Mouse (Mus musculus) liver, embryonic 18 days (tissue): ENCODE results near the gene Tmem205. TPM values are rescaled to one million over a fixed set of nuclear protein-coding genes. Genes with fewer than 3 reads are reported as not detected.

Experiments
- polyA plus RNA-seq: library from polyadenylated mRNA; depleted of rRNA; stranded (reverse); fragments of >200 nt; gene quantifications from 2 replicates; pipeline ENCODE4 v1.2.3, GENCODE M21; 2012; rRNA removed

Tmem205 gene
- polyA plus RNA-seq, result 183 and 222 TPM in 2 replicates

GRCm38 (mm10) chr9:21927208-21927753 lies at the start of gene Tmem205, which contains the start of gene Ccdc159:
Gene Tmem205 (minus strand): TSS chr9:21927556.
Gene Ccdc159 (plus strand): TSS chr9:21927471.

DNA sequence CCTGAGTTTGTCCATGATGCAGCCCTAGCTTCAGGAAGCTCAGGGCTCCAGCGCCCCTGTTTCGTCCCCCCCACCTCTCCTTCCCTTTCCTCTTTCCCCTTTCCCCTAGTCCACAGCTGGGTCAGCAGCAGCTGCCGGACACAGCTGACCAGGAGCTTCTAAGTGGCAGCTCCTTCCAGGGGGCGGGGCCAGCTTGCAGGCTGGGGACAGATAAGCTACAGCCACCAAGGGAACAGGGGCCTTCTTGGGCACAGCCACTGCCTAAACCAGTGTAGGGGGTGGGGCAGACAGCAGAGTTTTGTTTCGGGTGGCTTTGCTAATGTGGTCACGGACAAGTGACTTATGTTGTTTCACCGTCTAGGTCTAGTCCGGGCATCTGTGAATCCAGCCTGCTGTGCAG lies 36.1 kb upstream of the Tmem205 start, which contains the start of gene Epor:
Gene Epor (minus strand): TSS at position 90 of the 400 bp plus-strand sequence.

DNA sequence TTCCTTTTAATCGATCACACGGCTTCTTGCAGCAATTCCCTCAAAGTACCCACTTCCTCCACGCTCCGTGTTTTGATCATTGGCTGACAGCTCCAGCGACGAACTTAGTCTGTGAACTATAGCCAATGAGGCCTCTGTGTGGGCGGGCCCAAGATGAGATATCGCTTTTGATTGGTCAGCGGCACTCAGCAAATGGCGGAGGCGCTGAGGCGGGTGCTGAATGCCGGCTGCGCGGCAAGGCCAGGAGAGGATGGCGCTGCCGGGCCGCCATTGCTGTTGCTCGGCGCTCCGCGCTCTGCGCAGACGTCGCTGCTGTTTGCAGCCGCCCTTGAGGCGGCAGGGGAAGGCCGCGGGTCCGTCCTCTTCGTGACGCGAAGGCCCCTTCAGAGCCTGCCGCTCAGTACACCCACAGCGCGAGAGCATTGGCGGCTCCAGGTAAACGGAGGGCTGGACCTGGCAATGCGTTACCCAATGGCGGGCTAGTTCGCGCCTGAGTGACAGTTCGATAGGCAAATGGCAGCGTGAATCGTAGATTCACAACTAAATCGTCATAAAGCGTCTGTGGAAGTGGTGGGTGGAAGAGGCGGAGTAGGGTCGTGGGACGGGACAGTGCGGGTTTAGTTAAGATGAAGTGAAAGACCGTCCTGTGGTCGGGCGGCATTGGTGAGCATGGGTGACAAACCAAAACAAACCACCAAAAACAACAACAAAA lies 28.4 kb upstream of the Tmem205 start, which contains the start of gene Swsap1:
Gene Swsap1 (plus strand): TSS at position 186 of the 712 bp plus-strand sequence.

DNA sequence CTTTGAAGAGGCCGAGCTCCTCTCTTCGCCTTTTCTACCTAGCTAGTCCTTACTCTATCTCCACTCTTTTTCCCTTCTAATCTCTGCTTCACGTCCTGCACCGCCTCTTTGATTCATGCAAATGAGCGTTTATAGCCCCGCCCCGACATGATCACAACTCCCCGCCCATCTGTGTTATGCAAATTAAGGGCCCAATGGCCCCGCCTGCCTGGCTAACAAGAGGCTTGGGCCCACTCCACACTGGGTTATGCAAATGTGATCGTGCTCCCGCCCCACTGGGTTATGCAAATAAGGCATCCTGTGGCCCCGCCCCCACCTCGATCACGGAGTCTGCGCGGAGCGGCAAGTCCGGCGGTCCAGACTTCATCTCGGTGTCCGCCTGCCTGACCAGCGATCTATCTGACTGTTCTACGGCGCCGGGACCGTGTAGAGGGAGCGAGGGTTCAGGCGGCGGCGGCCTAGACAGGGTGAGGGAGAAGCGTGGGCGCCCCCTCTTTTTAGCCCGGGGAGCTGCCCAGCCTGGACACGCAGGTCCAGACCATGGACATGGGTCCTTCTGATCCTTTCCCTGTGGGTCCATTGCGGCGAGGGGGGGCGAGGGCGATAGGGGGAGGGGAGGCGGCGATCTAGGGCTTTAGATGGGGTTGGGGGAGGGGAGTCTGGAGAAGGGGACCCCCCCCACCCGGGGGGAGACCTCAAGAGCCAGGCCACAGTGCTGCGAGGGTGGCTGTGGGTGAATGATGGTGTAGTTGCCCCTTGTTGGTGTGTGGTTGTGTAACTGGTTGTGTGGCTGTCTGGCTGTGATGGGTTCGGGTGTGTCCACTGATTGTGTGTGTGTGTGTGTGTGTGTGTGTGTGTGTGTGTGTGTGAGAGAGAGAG lies 9.6 kb upstream of the Tmem205 start, which contains the start of gene Plppr2:
Gene Plppr2 (plus strand): TSS at position 342 of the 879 bp plus-strand sequence.

DNA sequence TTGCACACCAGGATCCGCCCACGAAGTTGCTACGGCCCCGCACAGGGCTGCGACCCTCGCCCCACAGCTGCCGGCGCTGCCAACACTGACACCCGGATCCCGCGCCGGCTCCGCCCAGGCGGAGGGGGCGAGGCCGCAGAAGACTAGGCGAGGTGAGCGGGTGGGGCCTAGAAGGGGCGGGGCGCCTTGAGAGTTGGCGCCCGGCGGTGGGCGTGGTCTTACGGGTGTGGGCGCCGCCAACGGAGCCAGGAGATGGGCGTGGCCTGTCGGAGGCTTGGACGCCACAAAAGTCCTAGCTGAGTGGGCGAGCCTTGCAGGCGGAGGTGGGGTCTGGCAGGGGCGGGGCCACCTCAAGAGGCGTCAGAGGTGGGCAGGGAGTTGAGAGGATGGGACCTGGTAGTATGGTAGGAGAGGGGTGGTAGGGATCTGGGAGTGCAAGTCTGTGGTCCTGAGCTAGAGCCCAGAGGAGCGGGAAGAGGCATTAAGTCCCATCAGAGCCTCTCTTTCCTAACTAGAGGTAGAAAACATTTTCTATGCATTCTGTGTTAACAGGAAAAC lies 9.2 kb downstream of the Tmem205 start, which contains the start of gene Rab3d:
Gene Rab3d (minus strand): TSS at position 158 of the 558 bp plus-strand sequence.

Other genes starting within 250 kb of the Tmem205 start
- gene Ldlr, start 204.1 kb downstream of the Tmem205 start, polyA plus RNA-seq, result 23.3 and 25.4 TPM in 2 replicates
- gene Spc24, start 167.3 kb downstream of the Tmem205 start, polyA plus RNA-seq, result 25.7 and 26.4 TPM in 2 replicates
- 8.2 and 9.7 TPM in 2 replicates for gene Kank2, start 128.8 kb downstream of the Tmem205 start, polyA plus RNA-seq
- 176 and 212 TPM in 2 replicates for gene Angptl8, start 92.0 kb downstream of the Tmem205 start, polyA plus RNA-seq
- 25.2 and 25.3 TPM in 2 replicates for gene Dock6, start 74.9 kb downstream of the Tmem205 start, polyA plus RNA-seq
- gene Rab3d, start 9.4 kb downstream of the Tmem205 start, polyA plus RNA-seq, result 18.4 and 22.1 TPM in 2 replicates
- gene Ccdc159, start 85 bp downstream of the Tmem205 start, polyA plus RNA-seq, result 4.7 and 5.0 TPM in 2 replicates
- gene Plppr2, start 9.5 kb upstream of the Tmem205 start, polyA plus RNA-seq, result 8.6 and 10.1 TPM in 2 replicates
- 1.4 and 1.6 TPM in 2 replicates for gene Swsap1, start 28.2 kb upstream of the Tmem205 start, polyA plus RNA-seq
- 51.5 and 56.7 TPM in 2 replicates for gene Epor, start 36.0 kb upstream of the Tmem205 start, polyA plus RNA-seq
- gene Rgl3, start 61.9 kb upstream of the Tmem205 start, polyA plus RNA-seq, result 0.31 and 0.53 TPM in 2 replicates
- 0.02 TPM in 2 replicates for gene Ccdc151, start 75.1 kb upstream of the Tmem205 start, polyA plus RNA-seq
- gene Prkcsh, start 75.2 kb upstream of the Tmem205 start, polyA plus RNA-seq, result 61.1 and 69.2 TPM in 2 replicates
- under 0.01 and 0.01 TPM in 2 replicates for gene Elavl3, start 124.5 kb upstream of the Tmem205 start, polyA plus RNA-seq
- not detected in 2 replicates for gene Gm49318, start 143.7 kb upstream of the Tmem205 start, polyA plus RNA-seq
- gene Zfp653, start 143.8 kb upstream of the Tmem205 start, polyA plus RNA-seq, result 9.9 and 13.0 TPM in 2 replicates
- gene Ecsit, start 157.9 kb upstream of the Tmem205 start, polyA plus RNA-seq, result 14.9 and 15.9 TPM in 2 replicates
- 0.42 and 0.54 TPM in 2 replicates for gene Cnn1, start 171.7 kb upstream of the Tmem205 start, polyA plus RNA-seq
- 51.8 and 57.2 TPM in 2 replicates for gene Elof1, start 189.6 kb upstream of the Tmem205 start, polyA plus RNA-seq
- gene Acp5, start 208.2 kb upstream of the Tmem205 start, polyA plus RNA-seq, result 142 and 178 TPM in 2 replicates
- 27.8 and 33.3 TPM in 2 replicates for gene Pigyl, start 229.3 kb upstream of the Tmem205 start, polyA plus RNA-seq